Mouse (Mus musculus) forebrain, embryonic 15.5 days (tissue): ENCODE measurements at regions not wholly inside any gene's neighbourhood (a gene's known extent, or its start where the extent isn't known, plus 50 kb on each side); places are given as distances from the start of the nearest gene placed in this dataset.

Experiments used
- ATAC-seq: fragments of 200-750 bp; cut with Nextera tagmentation; replicated peaks from 2 replicates; pipeline ENCODE4 v1.8.0; 2017; ENCODE audit warnings: mild to moderate bottlenecking, moderate TSS enrichment, moderate library complexity
- H3K27ac ChIP-seq: fragments of 300-500 bp; sonication (generic); replicated peaks from 2 replicates; pipeline ENCODE4 v1.5.1; 2015; ENCODE audit warnings: mild to moderate bottlenecking, inconsistent platforms
- H3K27me3 ChIP-seq: fragments of 300-500 bp; sonication (generic); 2 replicates; pipeline ENCODE4 v1.6.1; 2015; ENCODE audit warnings: inconsistent platforms
- H3K36me3 ChIP-seq: fragments of 300-500 bp; sonication (generic); 2 replicates; pipeline ENCODE4 v1.6.1; 2015; ENCODE audit warnings: mild to moderate bottlenecking, inconsistent platforms
- H3K4me1 ChIP-seq: fragments of 300-500 bp; sonication (generic); 2 replicates; pipeline ENCODE4 v1.6.1; 2015; ENCODE audit warnings: inconsistent platforms
- H3K4me2 ChIP-seq: fragments of 300-500 bp; sonication (generic); replicated peaks from 2 replicates; pipeline ENCODE4 v1.6.1; 2015; ENCODE audit warnings: mild to moderate bottlenecking, inconsistent platforms
- H3K4me3 ChIP-seq: fragments of 300-500 bp; sonication (generic); 2 replicates; pipeline ENCODE4 v1.5.1; 2015; ENCODE audit warnings: mild to moderate bottlenecking, inconsistent platforms
- H3K9ac ChIP-seq: fragments of 300-500 bp; sonication (generic); replicated peaks from 2 replicates; pipeline ENCODE4 v1.6.1; 2015; ENCODE audit warnings: mild to moderate bottlenecking, inconsistent platforms
- H3K9me3 ChIP-seq: fragments of 300-500 bp; sonication (generic); 2 replicates; pipeline ENCODE4 v1.6.1; 2016; ENCODE audit warnings: inconsistent platforms
- WGBS: fragments of 180-500 bp; shearing (Covaris S2); methylation state at CpG from one replicate; pipeline ENCODE4 v1.1.7; 2015; ENCODE audit warnings: mixed read lengths; 5-methylcytosine and 5-hydroxymethylcytosine counted together

DNA sequence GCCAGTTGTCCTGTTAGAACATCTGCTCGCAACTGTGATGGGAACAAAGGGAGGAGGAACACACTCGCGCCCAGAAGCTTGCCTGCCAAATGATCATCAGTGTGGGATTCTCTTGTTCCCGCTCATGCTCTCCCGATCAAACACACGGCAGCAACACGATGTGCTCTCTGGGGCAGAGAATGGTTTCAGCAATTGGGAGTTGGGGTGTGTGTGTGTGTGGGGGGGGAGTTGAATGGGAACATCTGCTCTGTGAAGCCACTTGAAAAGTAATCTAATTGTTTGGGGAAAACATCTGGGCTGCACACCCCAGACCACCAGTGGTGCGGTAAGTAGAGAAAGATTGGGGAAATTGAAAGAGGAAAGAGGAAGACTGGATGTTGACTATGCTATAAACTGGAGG, 117.7 kb upstream of the Igf1 start:
- ATAC-seq: no peak

DNA sequence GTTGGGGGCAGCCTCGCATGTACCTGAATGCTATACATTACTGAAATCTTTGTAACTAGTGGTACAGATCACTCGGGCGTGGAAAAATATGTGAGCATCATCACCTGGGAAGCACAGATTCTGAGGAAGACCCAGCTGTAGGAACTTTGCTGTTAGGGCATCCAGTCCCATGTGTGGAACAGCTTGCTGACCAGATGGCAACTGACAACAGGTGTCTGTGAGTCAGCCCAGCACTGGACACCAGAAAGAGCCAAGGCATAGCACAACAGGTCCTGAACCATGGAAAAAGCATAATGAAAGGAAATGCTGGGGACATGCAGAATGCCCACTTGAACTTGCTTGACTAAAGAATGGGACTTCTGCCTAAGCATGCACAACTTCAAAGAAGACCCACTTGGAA, 115.3 kb upstream of the Igf1 start:
- 96% methylated on average over 3 of the region's 3 CpGs for WGBS
- Histone ChIP-seq H3K27ac (no peak overlapping the region), H3K9me3 (no peaks in the 10 kb centered on the region), H3K27me3 (no peaks in the 10 kb centered on the region), H3K4me2 (no peak overlapping the region), H3K36me3 (no peaks in the 10 kb centered on the region), H3K4me1 (no peaks in the 10 kb centered on the region), H3K9ac (no peak overlapping the region), H3K4me3 (no peak overlapping the region)
- ATAC-seq: no peak

More for the DNA sequence above, 117.7 kb upstream of the Igf1 start:
- Histone ChIP-seq H3K9ac (no peak overlapping the region), H3K27me3 (no peaks in the 10 kb centered on the region), H3K27ac (no peak overlapping the region), H3K4me2 (no peak overlapping the region), H3K36me3 (no peaks in the 10 kb centered on the region), H3K4me1 (no peaks in the 10 kb centered on the region), H3K4me3 (no peak overlapping the region), H3K9me3 (no peaks in the 10 kb centered on the region)
- 70% methylated on average over 8 of the region's 8 CpGs for WGBS

DNA sequence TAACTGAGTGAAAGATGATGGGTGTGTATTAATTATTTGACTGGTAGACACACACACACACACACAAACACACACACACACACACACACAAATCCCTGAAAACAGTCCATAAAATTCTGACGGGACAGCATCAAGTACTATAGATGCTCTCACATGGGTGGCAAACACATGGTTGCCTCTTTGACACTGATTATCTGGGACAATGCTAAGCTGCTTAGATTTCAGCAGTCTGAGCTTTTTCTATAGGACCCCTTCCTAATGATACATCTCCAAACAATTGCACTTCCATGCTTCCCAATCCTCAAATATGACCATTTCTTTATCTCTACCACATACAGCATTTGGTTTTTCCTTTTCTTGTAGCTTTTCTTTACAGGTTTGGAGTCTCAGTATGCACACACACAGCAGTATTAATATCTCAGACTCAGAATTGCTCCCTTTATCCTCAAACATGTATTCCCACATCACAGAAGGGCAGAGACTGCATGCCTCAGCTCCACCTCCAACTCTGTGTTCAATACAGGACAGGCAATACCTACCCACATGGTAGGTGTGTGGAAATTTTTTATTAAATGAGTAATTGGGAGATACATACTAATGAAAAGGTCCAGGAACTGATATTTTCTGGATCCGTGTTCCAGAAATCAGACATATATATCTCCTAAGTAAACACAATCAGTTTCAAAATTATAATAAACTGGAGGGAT, 110.1 kb upstream of the Igf1 start:
- 81% methylated on average over 2 of the region's 2 CpGs for WGBS
- H3K9ac ChIP-seq: no peak overlapping the region
- H3K27ac ChIP-seq: no peak overlapping the region
- H3K4me1 ChIP-seq: no peaks in the 10 kb centered on the region
- no peaks in the 10 kb centered on the region for H3K9me3 ChIP-seq
- no peak for ATAC-seq
- no peak overlapping the region for H3K4me2 ChIP-seq
- H3K36me3 ChIP-seq: no peaks in the 10 kb centered on the region
- no peaks in the 10 kb centered on the region for H3K27me3 ChIP-seq
- H3K4me3 ChIP-seq: no peak overlapping the region

DNA sequence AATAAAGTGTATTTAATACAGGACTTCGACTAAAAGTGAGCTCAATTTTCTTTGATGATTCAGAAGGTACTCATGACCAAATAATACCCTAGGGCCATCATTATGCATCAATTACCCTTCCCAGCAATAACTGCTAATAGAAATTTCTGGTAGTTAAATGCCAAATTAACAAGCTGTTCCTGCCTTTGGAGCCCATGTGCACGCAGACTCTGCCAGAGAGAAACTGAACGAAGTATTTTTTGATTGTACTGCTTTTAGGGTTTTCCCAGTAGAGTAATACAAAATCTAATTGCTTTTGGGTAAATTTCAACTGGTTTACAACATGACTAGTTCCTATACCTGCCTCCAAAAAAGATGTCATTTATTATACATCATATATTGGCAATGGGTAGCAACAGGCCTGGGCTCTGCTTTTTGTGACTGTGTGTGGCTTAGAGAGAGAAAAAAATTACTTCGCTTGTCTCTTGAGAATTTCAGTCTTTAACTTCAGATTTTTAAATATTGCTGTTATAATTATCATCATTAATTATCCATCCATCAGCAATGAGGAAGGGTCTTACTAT, 109.4 kb upstream of the Igf1 start:
- ATAC-seq: no peak
- Histone ChIP-seq H3K4me3 (no peak overlapping the region), H3K27me3 (no peaks in the 10 kb centered on the region), H3K36me3 (no peaks in the 10 kb centered on the region), H3K4me1 (no peaks in the 10 kb centered on the region), H3K9me3 (no peaks in the 10 kb centered on the region), H3K9ac (no peak overlapping the region), H3K27ac (no peak overlapping the region), H3K4me2 (no peak overlapping the region)
- 61% methylated on average over 4 of the region's 4 CpGs for WGBS

DNA sequence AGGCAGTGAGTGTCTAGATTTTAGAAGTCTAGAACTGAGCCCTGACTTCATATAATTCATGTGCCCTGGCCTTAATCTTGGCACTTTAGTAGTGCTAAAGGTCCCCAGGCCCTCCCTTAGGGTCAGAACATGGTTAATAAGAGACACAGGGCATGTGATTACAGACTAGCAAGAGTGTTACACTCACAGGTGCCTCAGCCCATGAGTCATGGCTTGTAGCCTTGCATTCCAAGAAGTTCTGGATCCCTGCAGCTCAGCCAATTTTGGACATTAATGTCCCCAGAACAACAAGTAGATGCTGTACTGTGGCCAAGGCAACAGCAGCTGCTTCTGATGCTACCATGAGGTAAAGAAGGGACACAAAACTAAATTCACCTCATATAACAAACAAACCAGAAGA, 107.7 kb upstream of the Igf1 start:
- no peaks in the 10 kb centered on the region for H3K4me1 ChIP-seq
- H3K4me2 ChIP-seq: no peak overlapping the region

DNA sequence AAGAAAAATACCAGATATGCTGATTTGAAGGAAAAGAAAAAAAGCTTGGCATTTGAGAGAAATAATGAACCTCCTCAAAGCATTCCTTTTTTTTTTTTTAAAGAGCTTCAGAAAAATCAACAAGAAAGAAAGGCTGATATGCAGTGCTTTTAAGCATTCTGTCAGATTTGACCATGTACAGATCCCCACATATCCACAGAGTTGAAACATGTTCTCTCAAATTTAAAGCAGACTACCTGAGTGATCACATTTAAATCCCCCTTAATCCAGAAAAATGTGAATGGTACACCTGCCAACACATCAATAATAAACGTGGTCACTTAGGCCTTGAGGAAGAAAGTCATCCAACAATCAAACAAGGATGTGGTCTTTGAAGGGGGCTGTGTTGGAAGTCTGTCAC, 107.1 kb upstream of the Igf1 start:
- Histone ChIP-seq H3K27me3 (no peaks in the 10 kb centered on the region), H3K27ac (no peak overlapping the region), H3K4me1 (no peaks in the 10 kb centered on the region), H3K4me3 (no peak overlapping the region), H3K9me3 (no peaks in the 10 kb centered on the region), H3K9ac (no peak overlapping the region), H3K4me2 (no peak overlapping the region), H3K36me3 (no peaks in the 10 kb centered on the region)
- 53% methylated on average over 1 of the region's 1 CpGs for WGBS
- no peak for ATAC-seq

More for the DNA sequence above, 107.7 kb upstream of the Igf1 start:
- no peaks in the 10 kb centered on the region for H3K27me3 ChIP-seq
- H3K9ac ChIP-seq: no peak overlapping the region
- no peaks in the 10 kb centered on the region for H3K36me3 ChIP-seq
- no peak overlapping the region for H3K27ac ChIP-seq
- no peak for ATAC-seq
- H3K4me3 ChIP-seq: no peak overlapping the region
- H3K9me3 ChIP-seq: no peaks in the 10 kb centered on the region

DNA sequence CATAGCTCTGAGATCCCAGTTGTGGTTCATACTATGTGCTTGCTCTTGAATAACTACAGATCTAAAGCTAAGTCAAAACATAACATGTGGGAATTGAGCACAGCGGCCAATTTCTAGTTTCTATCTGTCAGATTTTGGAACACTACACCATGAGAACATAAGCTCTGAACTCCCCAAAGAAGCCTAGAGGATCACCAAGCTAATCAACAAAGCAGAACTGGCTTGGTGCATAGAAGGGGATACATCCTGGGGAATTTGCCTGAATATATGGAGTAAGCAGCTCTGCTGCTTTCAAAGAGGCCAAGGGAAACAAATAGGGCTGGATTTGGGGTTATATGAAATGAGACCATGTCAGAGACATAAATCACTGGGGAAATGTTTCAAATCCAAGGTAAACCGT, 105.9 kb upstream of the Igf1 start:
- H3K4me1 ChIP-seq: no peaks in the 10 kb centered on the region
- no peaks in the 10 kb centered on the region for H3K9me3 ChIP-seq
- no peaks in the 10 kb centered on the region for H3K36me3 ChIP-seq
- no peak overlapping the region for H3K9ac ChIP-seq
- WGBS: 92% methylated on average over 2 of the region's 2 CpGs
- H3K4me3 ChIP-seq: no peak overlapping the region
- no peak for ATAC-seq
- H3K27ac ChIP-seq: no peak overlapping the region
- no peak overlapping the region for H3K4me2 ChIP-seq
- H3K27me3 ChIP-seq: no peaks in the 10 kb centered on the region

DNA sequence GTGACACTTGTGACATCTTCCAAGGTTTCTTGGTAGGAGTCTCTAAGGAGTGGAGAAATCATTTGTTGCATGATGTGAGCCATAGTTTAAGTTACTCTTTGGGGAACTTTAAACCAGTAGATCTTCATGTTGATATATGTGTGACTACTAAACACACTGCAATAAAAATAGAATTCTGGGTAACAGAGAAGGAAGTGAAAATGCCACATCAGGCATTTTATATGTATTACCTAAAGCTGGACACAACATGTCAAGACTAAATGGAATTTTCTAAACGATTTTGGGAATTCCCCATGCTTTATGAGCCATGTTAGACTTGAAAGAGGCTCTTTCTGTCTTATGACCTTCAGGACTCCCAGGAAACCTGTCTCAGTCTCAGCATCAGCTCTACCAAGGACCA, 104.6 kb upstream of the Igf1 start:
- Histone ChIP-seq H3K4me3 (no peak overlapping the region), H3K4me1 (no peaks in the 10 kb centered on the region), H3K4me2 (no peak overlapping the region), H3K27me3 (no peaks in the 10 kb centered on the region), H3K27ac (no peak overlapping the region), H3K36me3 (no peaks in the 10 kb centered on the region), H3K9me3 (no peaks in the 10 kb centered on the region), H3K9ac (no peak overlapping the region)
- no peak for ATAC-seq
- WGBS: 49% methylated on average over 1 of the region's 1 CpGs

DNA sequence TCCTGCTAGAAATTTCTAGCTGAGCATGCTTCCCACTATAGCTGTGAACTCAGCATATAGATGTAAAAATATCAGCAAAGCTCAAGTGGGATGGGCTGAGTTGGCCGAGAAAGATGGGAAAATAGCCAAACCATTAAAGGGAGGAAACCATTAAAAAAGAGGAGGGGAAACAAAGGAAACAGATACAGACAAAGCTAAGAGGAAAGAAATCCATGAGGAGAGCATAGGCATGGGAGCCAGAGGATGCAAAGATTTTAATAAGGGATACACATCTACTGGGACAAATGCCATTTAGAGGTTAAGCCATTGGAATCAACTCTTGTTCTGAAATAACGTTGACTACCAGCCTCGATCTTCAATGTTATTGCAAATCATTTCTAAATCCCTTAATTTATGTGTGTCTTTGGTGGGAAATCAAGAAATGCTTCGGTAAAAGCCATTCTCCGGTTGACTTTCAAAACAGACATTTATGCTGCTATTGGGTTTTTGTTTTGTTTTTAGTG, 96.5 kb upstream of the Igf1 start:
- Histone ChIP-seq H3K27ac (no peak overlapping the region), H3K4me2 (no peak overlapping the region), H3K27me3 (no peaks in the 10 kb centered on the region), H3K4me1 (no peaks in the 10 kb centered on the region), H3K9ac (no peak overlapping the region), H3K9me3 (no peaks in the 10 kb centered on the region), H3K36me3 (no peaks in the 10 kb centered on the region), H3K4me3 (no peak overlapping the region)
- no peak for ATAC-seq
- WGBS: 88% methylated on average over 5 of the region's 5 CpGs

DNA sequence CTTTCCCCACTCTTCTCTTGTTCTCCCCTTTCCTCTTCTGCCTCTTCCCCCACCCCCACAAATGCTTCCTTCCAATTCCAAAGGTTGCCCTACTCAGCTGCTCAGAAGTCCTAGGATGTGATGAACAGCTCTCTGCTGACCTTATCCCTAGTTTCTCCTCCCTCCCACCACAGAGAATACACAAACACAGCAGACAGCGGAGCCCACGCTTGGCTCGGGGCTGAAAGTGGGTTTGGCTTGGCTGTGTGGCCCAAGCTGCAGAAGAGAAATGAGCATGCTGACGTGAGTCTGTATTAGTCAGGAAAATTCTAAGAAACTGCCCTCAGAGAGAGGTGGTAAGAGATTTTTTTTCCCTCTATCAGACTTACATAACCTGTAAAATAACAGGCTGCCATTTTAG, 70.5 kb upstream of the Igf1 start:
- 67% methylated on average over 4 of the region's 4 CpGs for WGBS
- Histone ChIP-seq H3K4me2 (no peak overlapping the region), H3K27me3 (no peaks in the 10 kb centered on the region), H3K27ac (no peak overlapping the region), H3K36me3 (no peaks in the 10 kb centered on the region), H3K9ac (no peak overlapping the region), H3K4me1 (no peaks in the 10 kb centered on the region), H3K9me3 (no peaks in the 10 kb centered on the region), H3K4me3 (no peak overlapping the region)
- no peak for ATAC-seq

DNA sequence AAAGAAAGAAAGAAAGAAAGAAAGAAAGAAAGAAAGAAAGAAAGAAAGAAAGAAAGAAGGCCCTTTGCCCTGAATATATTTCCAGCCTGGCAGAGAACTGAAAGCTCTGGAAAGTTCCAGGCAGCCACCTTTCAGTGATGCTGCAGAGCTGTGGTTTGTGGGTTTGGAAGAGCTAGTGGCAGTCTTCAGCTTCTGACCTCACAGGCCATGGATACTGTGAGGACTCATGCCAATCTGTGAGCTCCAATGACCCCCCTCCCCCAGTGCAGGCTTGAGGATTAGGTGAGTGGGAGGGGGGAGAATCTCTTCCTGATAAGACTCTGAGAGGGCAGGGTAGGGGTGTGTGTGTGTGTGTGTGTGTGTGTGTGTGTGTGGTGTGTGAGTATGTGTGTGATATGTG, 65.7 kb upstream of the Igf1 start:
- H3K9me3 ChIP-seq: no peaks in the 10 kb centered on the region
- no peak overlapping the region for H3K27ac ChIP-seq
- H3K4me3 ChIP-seq: no peak overlapping the region
- H3K4me2 ChIP-seq: no peak overlapping the region
- no peak overlapping the region for H3K9ac ChIP-seq
- ATAC-seq: no peak
- H3K36me3 ChIP-seq: no peaks in the 10 kb centered on the region
- H3K4me1 ChIP-seq: no peaks in the 10 kb centered on the region
- H3K27me3 ChIP-seq: no peaks in the 10 kb centered on the region

DNA sequence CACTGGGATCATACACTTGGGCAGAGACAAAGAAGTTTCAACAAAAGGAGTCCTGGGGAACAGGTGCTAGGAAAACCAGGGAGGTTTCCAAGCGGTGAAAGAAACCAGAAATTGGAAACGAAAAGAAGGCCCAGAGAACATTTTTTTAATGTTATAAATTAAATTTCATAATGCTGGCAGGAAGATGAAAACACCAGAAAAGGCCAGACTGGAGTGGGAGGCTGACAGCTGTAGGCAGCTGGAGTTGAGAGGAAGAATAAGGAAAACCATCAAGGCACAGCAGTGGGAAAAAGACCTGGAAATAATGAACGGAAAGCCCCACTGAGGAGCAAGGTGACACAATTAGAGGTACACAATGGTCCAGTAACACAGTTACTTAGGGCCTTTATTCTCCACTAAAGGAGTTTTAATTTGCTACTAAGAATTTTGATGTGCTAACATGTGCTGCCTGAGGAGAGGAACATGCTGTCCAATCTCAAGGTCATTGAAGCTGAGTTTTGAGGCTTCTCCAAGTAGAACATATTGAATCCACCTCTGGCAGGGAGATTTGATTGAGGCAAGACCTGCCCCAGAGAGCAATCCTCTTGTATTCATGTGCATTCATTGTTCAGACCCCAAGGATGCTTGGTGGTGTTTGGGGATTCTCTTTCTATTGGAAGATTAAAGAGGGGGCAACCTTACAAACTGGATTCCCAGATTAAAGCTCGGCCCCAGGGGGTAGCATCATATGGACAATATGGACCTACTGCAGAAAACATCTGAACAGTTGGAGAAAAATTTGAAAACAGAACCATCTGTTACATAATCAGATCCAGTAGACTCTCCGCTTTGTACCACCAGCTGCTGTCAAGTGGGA, 53.9 kb upstream of the Igf1 start:
- no peaks in the 10 kb centered on the region for H3K4me1 ChIP-seq
- H3K4me2 ChIP-seq: no peak overlapping the region
- H3K27me3 ChIP-seq: no peaks in the 10 kb centered on the region
- no peak for ATAC-seq
- H3K4me3 ChIP-seq: no peak overlapping the region
- H3K9ac ChIP-seq: no peak overlapping the region
- 67% methylated on average over 5 of the region's 5 CpGs for WGBS
- H3K9me3 ChIP-seq: no peaks in the 10 kb centered on the region
- H3K36me3 ChIP-seq: no peaks in the 10 kb centered on the region
- no peak overlapping the region for H3K27ac ChIP-seq
